Mouse (Mus musculus) intestine, embryonic 15.5 days (tissue): Measurements from ENCODE around the gene Ankrd11. TPM values are rescaled to one million over a fixed set of nuclear protein-coding genes. Genes with fewer than 3 reads are reported as not detected.

Experiments used
- ATAC-seq: fragments of 200-750 bp; cut with Nextera tagmentation; 2 replicates; pipeline ENCODE4 v1.8.0; 2017; ENCODE audit warnings: moderate TSS enrichment, moderate library complexity
- H3K27ac ChIP-seq: fragments of 300-500 bp; sonication (generic); 2 replicates; pipeline ENCODE4 v1.5.1; 2015; ENCODE audit warnings: mild to moderate bottlenecking, inconsistent platforms
- H3K27me3 ChIP-seq: fragments of 300-500 bp; sonication (generic); replicated peaks from 2 replicates; pipeline ENCODE4 v1.6.1; 2015; ENCODE audit warnings: inconsistent platforms
- H3K36me3 ChIP-seq: fragments of 300-500 bp; sonication (generic); 2 replicates; pipeline ENCODE4 v1.6.1; 2015; ENCODE audit warnings: inconsistent platforms
- H3K4me1 ChIP-seq: fragments of 300-500 bp; sonication (generic); replicated peaks from 2 replicates; pipeline ENCODE4 v1.6.1; 2015; ENCODE audit warnings: inconsistent platforms
- H3K4me2 ChIP-seq: fragments of 300-500 bp; sonication (generic); replicated peaks from 2 replicates; pipeline ENCODE4 v1.6.1; 2015; ENCODE audit warnings: mild to moderate bottlenecking, inconsistent platforms
- H3K4me3 ChIP-seq: fragments of 300-500 bp; sonication (generic); replicated peaks from 2 replicates; pipeline ENCODE4 v1.5.1; 2015; ENCODE audit warnings: inconsistent platforms
- H3K9ac ChIP-seq: fragments of 300-500 bp; sonication (generic); 2 replicates; pipeline ENCODE4 v1.6.1; 2015; ENCODE audit warnings: inconsistent platforms
- H3K9me3 ChIP-seq: fragments of 300-500 bp; sonication (generic); 2 replicates; pipeline ENCODE4 v1.6.1; 2016; ENCODE audit warnings: inconsistent platforms
- WGBS: fragments of 180-500 bp; shearing (Covaris S2); methylation state at CpG from one replicate; pipeline ENCODE4 v1.1.7; 2015; 5-methylcytosine and 5-hydroxymethylcytosine counted together
- polyA plus RNA-seq: library from polyadenylated mRNA; unstranded; fragments of >200 nt; fragmentation: Nextera tagmentation; extraction: Ambion mirVana; gene quantifications from 2 replicates; pipeline ENCODE4 v1.2.1, GENCODE M21; 2015

Ankrd11 gene
- polyA plus RNA-seq, 1 experiment from 2014 or later = 53.9 TPM

GRCm38 (mm10) chr8:122927841-122928240 lies 114.2 kb downstream of the Ankrd11 start:
- Histone ChIP-seq H3K4me2 (no peak overlapping the region), H3K4me1 (peaks cover 29% of the 10 kb centered on the region), H3K4me3 (no peak overlapping the region), H3K27ac (no peak overlapping the region), H3K9ac (no peak overlapping the region), H3K27me3 (no peaks in the 10 kb centered on the region), H3K36me3 (no peaks in the 10 kb centered on the region), H3K9me3 (no peaks in the 10 kb centered on the region)
- WGBS = 36% methylated on average over 3 of the region's 3 CpGs
- no peak for ATAC-seq

GRCm38 (mm10) chr8:122926782-122927181 lies 115.3 kb downstream of the Ankrd11 start:
- H3K4me2 ChIP-seq = no peak overlapping the region
- H3K4me1 ChIP-seq = peaks cover 20% of the 10 kb centered on the region
- no peaks in the 10 kb centered on the region for H3K27me3 ChIP-seq
- no peak overlapping the region for H3K4me3 ChIP-seq
- no peaks in the 10 kb centered on the region for H3K36me3 ChIP-seq
- no peak overlapping the region for H3K9ac ChIP-seq
- WGBS = 74% methylated on average over 7 of the region's 7 CpGs
- no peak overlapping the region for H3K27ac ChIP-seq
- H3K9me3 ChIP-seq = no peaks in the 10 kb centered on the region
- ATAC-seq = no peak

DNA sequence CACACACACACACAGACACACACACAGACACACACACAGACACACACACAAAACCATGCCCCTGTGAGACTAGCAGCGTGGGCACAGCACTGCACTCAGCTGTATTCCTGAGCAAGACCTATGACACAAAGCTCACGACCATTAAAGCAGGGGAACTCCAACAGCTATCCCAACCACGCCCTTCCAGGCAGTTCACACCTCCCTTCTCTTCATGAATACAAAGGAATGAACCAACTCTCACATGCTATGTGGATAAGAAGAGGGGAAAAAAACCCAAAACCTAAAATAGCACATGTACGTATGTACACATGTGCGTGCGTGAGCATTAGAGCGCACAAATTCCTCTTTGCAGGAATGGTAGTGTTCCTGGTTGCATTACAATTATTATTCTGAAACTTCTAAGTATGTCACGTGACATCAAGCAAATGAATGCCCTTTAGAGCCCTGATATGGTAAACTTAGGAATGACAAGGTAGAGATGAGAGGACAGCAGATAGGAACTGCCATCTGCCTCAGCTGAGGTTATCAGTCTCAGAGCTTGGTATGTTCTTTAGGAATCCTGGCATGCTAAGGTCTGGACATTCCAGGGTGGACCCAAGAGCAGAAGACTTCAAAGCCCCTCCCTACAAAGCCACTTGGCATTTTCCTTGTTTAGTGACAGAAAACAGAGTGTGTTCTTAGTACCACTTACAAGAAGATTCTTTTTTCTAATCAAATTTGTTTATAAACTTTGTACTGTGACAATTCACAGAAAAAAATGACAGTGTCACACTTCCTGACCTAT lies 115.9 kb downstream of the Ankrd11 start:
- H3K4me2 ChIP-seq = no peak overlapping the region
- no peaks in the 10 kb centered on the region for H3K9me3 ChIP-seq
- 0 out of 2 replicates have a peak, but pooled peaks have one; percentile 26 for ATAC-seq
- no peak overlapping the region for H3K9ac ChIP-seq
- H3K4me3 ChIP-seq = no peak overlapping the region
- H3K27me3 ChIP-seq = no peaks in the 10 kb centered on the region
- WGBS = 80% methylated on average over 8 of the region's 8 CpGs
- no peaks in the 10 kb centered on the region for H3K36me3 ChIP-seq
- peaks cover 17% of the 10 kb centered on the region for H3K4me1 ChIP-seq
- H3K27ac ChIP-seq = no peak overlapping the region

DNA sequence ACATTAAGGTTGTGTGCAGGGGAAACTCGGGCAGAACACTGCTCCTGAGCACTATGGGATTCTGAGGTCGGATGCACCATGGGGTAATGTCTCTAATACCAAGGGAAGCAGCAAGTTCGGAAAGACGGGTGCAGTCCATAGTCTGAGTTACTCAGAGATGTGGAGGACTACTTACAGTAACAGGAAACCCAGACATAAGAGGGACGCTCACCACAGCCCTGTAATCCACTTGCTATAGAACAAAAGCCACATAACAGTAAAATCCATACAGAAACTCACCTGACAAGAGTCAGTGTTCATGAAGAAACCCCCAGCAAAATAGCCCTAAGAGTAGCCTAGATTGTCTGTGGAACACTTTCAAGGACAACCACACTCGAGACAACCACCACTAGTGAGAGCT lies 118.0 kb downstream of the Ankrd11 start:
- Histone ChIP-seq H3K9ac (no peak overlapping the region), H3K27me3 (no peaks in the 10 kb centered on the region), H3K36me3 (no peaks in the 10 kb centered on the region), H3K4me1 (peaks cover 18% of the 10 kb centered on the region), H3K9me3 (no peaks in the 10 kb centered on the region), H3K27ac (no peak overlapping the region), H3K4me3 (no peak overlapping the region), H3K4me2 (no peak overlapping the region)
- no peak for ATAC-seq
- WGBS = 69% methylated on average over 6 of the region's 6 CpGs

- no peaks in the 10 kb centered on the region for H3K9me3 ChIP-seq
- H3K4me2 ChIP-seq = no peak overlapping the region
- peak; percentile 52; the same call in 1 of the 2 replicates for ATAC-seq
- peaks cover 24% of the 10 kb centered on the region for H3K4me1 ChIP-seq
- no peaks in the 10 kb centered on the region for H3K27me3 ChIP-seq
- no peak overlapping the region for H3K9ac ChIP-seq
- WGBS = 55% methylated on average over 7 of the region's 7 CpGs
- no peak overlapping the region for H3K27ac ChIP-seq
- H3K4me3 ChIP-seq = no peak overlapping the region
- H3K36me3 ChIP-seq = no peaks in the 10 kb centered on the region
Observed at GRCm38 (mm10) chr8:122923431-122924090, 118.5 kb downstream of the Ankrd11 start.

- Histone ChIP-seq H3K27me3 (no peaks in the 10 kb centered on the region), H3K4me1 (peaks cover 30% of the 10 kb centered on the region), H3K36me3 (no peaks in the 10 kb centered on the region), H3K9ac (no peak overlapping the region), H3K4me3 (no peak overlapping the region), H3K4me2 (no peak overlapping the region), H3K27ac (no peak overlapping the region), H3K9me3 (no peaks in the 10 kb centered on the region)
- no peak for ATAC-seq
- WGBS = 75% methylated on average over 3 of the region's 3 CpGs
Observed at GRCm38 (mm10) chr8:122922945-122923344, 119.1 kb downstream of the Ankrd11 start.

DNA sequence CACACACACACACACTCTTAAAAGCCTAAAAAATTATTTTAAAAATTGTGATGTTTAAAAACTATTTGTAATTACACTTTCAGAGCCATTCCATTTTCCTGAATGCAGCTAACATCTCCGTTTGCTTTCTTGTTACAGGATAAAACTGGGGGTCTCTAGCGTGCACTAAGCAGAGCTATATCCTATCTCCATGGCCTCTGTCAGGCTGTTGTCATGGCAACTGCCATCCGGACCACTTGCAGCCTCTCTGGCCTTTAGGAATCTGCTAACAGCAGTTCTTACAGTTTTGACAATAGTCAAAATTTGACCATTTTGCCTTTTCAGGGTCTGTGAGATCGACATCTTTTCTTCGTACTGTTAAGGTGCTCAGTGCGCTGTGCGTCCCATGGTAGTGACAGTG lies 121.2 kb downstream of the Ankrd11 start:
- H3K9ac ChIP-seq = no peak overlapping the region
- H3K27me3 ChIP-seq = no peaks in the 10 kb centered on the region
- no peak overlapping the region for H3K4me3 ChIP-seq
- ATAC-seq = no peak
- H3K36me3 ChIP-seq = no peaks in the 10 kb centered on the region
- H3K4me2 ChIP-seq = no peak overlapping the region
- H3K4me1 ChIP-seq = peaks cover 38% of the 10 kb centered on the region
- H3K9me3 ChIP-seq = no peaks in the 10 kb centered on the region
- WGBS = 76% methylated on average over 7 of the region's 7 CpGs
- H3K27ac ChIP-seq = no peak overlapping the region

- 0 out of 2 replicates have a peak, but pooled peaks cover 4% of the 10 kb centered on the region for H3K36me3 ChIP-seq
- 77% methylated on average over 7 of the region's 7 CpGs for WGBS
- ATAC-seq = no peak
Observed at GRCm38 (mm10) chr8:122918438-122919107, 123.5 kb downstream of the Ankrd11 start.

DNA sequence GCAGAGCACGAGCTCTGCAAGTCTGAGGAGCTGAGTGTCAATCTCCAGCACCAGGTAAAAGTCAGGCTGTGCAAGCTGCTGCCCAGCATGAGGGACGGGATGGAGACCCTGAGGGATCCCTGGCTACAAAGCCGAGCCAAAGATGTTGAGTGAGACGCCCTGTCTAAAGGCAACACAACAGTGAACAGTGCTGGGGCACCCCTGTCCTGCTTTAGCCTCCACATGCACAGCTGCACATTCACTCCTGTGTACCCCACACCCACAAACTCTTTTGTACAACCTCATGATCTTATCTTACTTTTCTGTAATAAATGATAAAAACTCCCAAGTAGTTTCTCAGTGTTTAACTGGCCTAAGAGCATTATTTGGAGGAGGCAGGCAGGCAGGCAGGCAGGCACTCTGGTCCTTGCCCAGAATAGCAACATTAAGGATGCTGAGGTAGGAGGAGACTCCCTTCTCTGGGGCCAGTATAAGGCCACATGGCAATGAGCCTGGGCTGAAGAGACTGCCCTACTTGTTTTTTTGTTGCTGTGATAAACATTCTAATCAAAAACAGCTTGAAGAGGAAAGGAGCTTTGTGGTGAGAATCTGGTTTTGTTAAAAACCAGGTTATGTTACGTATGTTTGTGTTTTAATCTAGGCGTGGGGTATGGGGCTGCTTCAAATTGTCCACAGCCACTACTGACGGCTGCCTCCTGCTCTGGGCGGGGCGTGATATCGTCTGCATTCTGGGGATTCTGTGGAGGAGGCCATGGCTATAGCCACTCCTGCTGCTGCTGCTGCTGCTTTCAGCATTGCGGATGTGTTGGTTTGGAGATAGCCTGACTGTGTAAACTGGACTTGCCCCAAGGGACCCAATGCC lies 124.3 kb downstream of the Ankrd11 start:
- peak; percentile 62; the same call in 1 of the 2 replicates for ATAC-seq
- 43% methylated on average over 11 of the region's 11 CpGs for WGBS
- no peak overlapping the region for H3K9ac ChIP-seq
- no peak overlapping the region for H3K4me3 ChIP-seq
- H3K36me3 ChIP-seq = 0 out of 2 replicates have a peak, but pooled peaks cover 4% of the 10 kb centered on the region
- peaks cover 21% of the 10 kb centered on the region for H3K4me1 ChIP-seq
- H3K9me3 ChIP-seq = no peaks in the 10 kb centered on the region
- no peaks in the 10 kb centered on the region for H3K27me3 ChIP-seq
- H3K4me2 ChIP-seq = peak overlapping the region; percentile 17; the same call in 1 of the 2 replicates
- 0 out of 2 replicates have a peak overlapping the region, but pooled peaks have one; percentile 6 for H3K27ac ChIP-seq

More at GRCm38 (mm10) chr8:122918438-122919107, 123.5 kb downstream of the Ankrd11 start:
- peaks cover 23% of the 10 kb centered on the region for H3K4me1 ChIP-seq
- no peaks in the 10 kb centered on the region for H3K27me3 ChIP-seq
- no peak overlapping the region for H3K4me3 ChIP-seq
- no peak overlapping the region for H3K9ac ChIP-seq
- H3K4me2 ChIP-seq = peak overlapping the region; percentile 17; the same call in 1 of the 2 replicates
- no peak overlapping the region for H3K27ac ChIP-seq
- H3K9me3 ChIP-seq = no peaks in the 10 kb centered on the region

- H3K36me3 ChIP-seq = 0 out of 2 replicates have a peak, but pooled peaks cover 4% of the 10 kb centered on the region
- H3K9me3 ChIP-seq = no peaks in the 10 kb centered on the region
- no peak overlapping the region for H3K9ac ChIP-seq
- ATAC-seq = no peak
- WGBS = 68% methylated on average over 3 of the region's 3 CpGs
- peaks cover 21% of the 10 kb centered on the region for H3K4me1 ChIP-seq
- no peaks in the 10 kb centered on the region for H3K27me3 ChIP-seq
- no peak overlapping the region for H3K4me3 ChIP-seq
- H3K27ac ChIP-seq = no peak overlapping the region
- no peak overlapping the region for H3K4me2 ChIP-seq
Observed at GRCm38 (mm10) chr8:122916766-122917165, 125.3 kb downstream of the Ankrd11 start.

GRCm38 (mm10) chr8:122912871-122913270 lies 129.2 kb downstream of the Ankrd11 start:
- H3K27ac ChIP-seq = no peak overlapping the region
- no peak overlapping the region for H3K4me2 ChIP-seq
- H3K9ac ChIP-seq = no peak overlapping the region
- H3K4me1 ChIP-seq = peaks cover 8% of the 10 kb centered on the region
- no peaks in the 10 kb centered on the region for H3K27me3 ChIP-seq
- no peak for ATAC-seq
- H3K36me3 ChIP-seq = peaks cover 4% of the 10 kb centered on the region; the same call in 1 of the 2 replicates
- no peaks in the 10 kb centered on the region for H3K9me3 ChIP-seq
- H3K4me3 ChIP-seq = no peak overlapping the region
- WGBS = 83% methylated on average over 4 of the region's 4 CpGs
